Comparison of ENCODE assay signal across 9 mouse cellular contexts in genomic region chr8:4492851-4493685, GRCm38 (mm10). TPM values are rescaled to one million over a fixed set of nuclear protein-coding genes. Genes with fewer than 3 reads are reported as not detected.
A peak's percentile ranks its signal among the peaks of the same experiment; 100 is the strongest.
DNase-seq lines count a peak whose midpoint lies in the region; ATAC-seq and TF ChIP-seq lines count a peak whose summit lies in the region.
"Had no signal": no experiment of that assay in that cellular context is flagged by ENCODE, and none has a peak within 500 bp of the region (broad histone marks: within the 10 kb centered on the region; RNA-seq: fewer than 3 reads in every experiment).

TSS of gene Cers4 (plus strand) at chr8:4493026.

- DNase-seq in MEL (ENCODE audit: low read depth, low spot score), result peak; percentile 86
- DNase-seq in cerebellum, adult 18-20 months, result peak; percentile 84 to 93
- DNase-seq in layer of hippocampus, adult 9-10 months (ENCODE audit: low spot score), result peak; percentile 61
- DNase-seq in ovary, adult 18-20 months (ENCODE audit: low spot score), result peak; percentile 85
- DNase-seq in thymus, postnatal 0 days (ENCODE audit: low spot score), result peak; percentile 79

- H3K4me1 ChIP-seq in MEL (ENCODE audit: control insufficient read depth in 1 of 2, insufficient read depth in 2 of 2, low read length in 2 of 2), result peaks cover 0 to 13% of the 10 kb centered on the region in 2 experiments; a peak in 2 of 4 replicates
- peaks cover 27% of the 10 kb centered on the region for H3K4me1 ChIP-seq in lung, embryonic 15.5 days

- peak; percentile 92 for ATAC-seq in frontal cortex, adult (ENCODE audit: low TSS enrichment)
- peak; percentile 83 to 88 for ATAC-seq in hematopoietic stem cell, adult 5-6 weeks (replicated peaks in 1 of 2; ENCODE audit: insufficient read depth in 1 of 2, low FRiP score in 2 of 2, low TSS enrichment in 1 of 2, low read depth in 1 of 2, poor library complexity in 2 of 2, severe bottlenecking in 2 of 2)
- peak; percentile 97 for ATAC-seq in lung, embryonic 15.5 days (ENCODE audit: borderline replicate concordance, extremely low read depth, low FRiP score, low TSS enrichment)

- H3K27ac ChIP-seq in MEL (ENCODE audit: control insufficient read depth, low read depth, low read length), result peak within 1 kb of the TSS; percentile 35; the same call in 1 of the 2 replicates
- H3K27ac ChIP-seq in lung, embryonic 15.5 days, result peak within 1 kb of the TSS; percentile 88

- H3K4me3 ChIP-seq in MEL (ENCODE audit: control insufficient read depth in 1 of 2, insufficient read depth in 1 of 2, low read depth in 2 of 2, low read length in 2 of 2), result peak within 1 kb of the TSS; percentile 85 to 94
- peak within 1 kb of the TSS; percentile 61 for H3K4me3 ChIP-seq in lung, embryonic 15.5 days
- H3K4me3 ChIP-seq: myocyte had no signal

- H3K4me2 ChIP-seq in lung, embryonic 15.5 days, result peak within 1 kb of the TSS; percentile 77

- no peaks in the 10 kb centered on the region for H3K9me3 ChIP-seq in MEL (replicated peaks; ENCODE audit: insufficient read depth, low read length)
- no peaks in the 10 kb centered on the region for H3K9me3 ChIP-seq in lung, embryonic 15.5 days

- no peaks in the 10 kb centered on the region for H3K27me3 ChIP-seq in MEL (ENCODE audit: control insufficient read depth in 1 of 2, insufficient read depth in 2 of 2, low read length in 2 of 2)
- no peaks in the 10 kb centered on the region for H3K27me3 ChIP-seq in lung, embryonic 15.5 days

- no peak for TF ChIP-seq EP300 in MEL (IDR thresholded peaks at IDR 0.05; ENCODE audit: low read depth in 1 of 2, low read length in 2 of 2)

- TF ChIP-seq RAD21 in MEL (IDR thresholded peaks at IDR 0.05; ENCODE audit: low read depth, low read length), result no peak

- under 1% methylated on average over 39 of the region's 39 CpGs for WGBS in lung, embryonic 15.5 days

- H3K9ac ChIP-seq in MEL (ENCODE audit: control insufficient read depth, low read depth, low read length, poor library complexity, severe bottlenecking), result peak within 1 kb of the TSS; percentile 77
- peak within 1 kb of the TSS; percentile 54 for H3K9ac ChIP-seq in lung, embryonic 15.5 days

- H3K36me3 ChIP-seq in MEL (ENCODE audit: control insufficient read depth in 1 of 2, insufficient read depth in 2 of 2, low read length in 2 of 2), result peaks cover 0 to 9% of the 10 kb centered on the region in 2 experiments; a peak in 2 of 4 replicates
- H3K36me3 ChIP-seq in lung, embryonic 15.5 days, result no peaks in the 10 kb centered on the region

- no peak for TF ChIP-seq CTCF in MEL (IDR thresholded peaks at IDR 0.05 in 2 of 3, conservative IDR thresholded peaks at IDR 0.05 in 1 of 3; ENCODE audit: control insufficient read depth in 1 of 3, insufficient read depth in 1 of 3, low read depth in 2 of 3, low read length in 3 of 3, poor library complexity in 1 of 3, severe bottlenecking in 1 of 3)

- TF ChIP-seq POLR2A in MEL (IDR thresholded peaks at IDR 0.05; ENCODE audit: control insufficient read depth in 1 of 2, insufficient read depth in 1 of 2, low read depth in 1 of 2, low read length in 2 of 2, poor library complexity in 1 of 2), result peak; percentile 34 to 74; a peak in 2 of 4 replicates

- H3K79me2 ChIP-seq in MEL (ENCODE audit: control insufficient read depth, insufficient read depth, low read length, poor library complexity), result 0 out of 2 replicates have a peak, but pooled peaks cover 3% of the 10 kb centered on the region

TF ChIP-seq in MEL, 35 proteins besides CTCF, POLR2A, EP300 and RAD21:
- no peak; the same call in 1 of the 2 replicates for TF ChIP-seq SIN3A (IDR thresholded peaks at IDR 0.05; ENCODE audit: low read length)
- no peak for TF ChIP-seq MYC (IDR thresholded peaks at IDR 0.05; ENCODE audit: low read depth, low read length)
- TF ChIP-seq POLR2AphosphoS5 (IDR thresholded peaks at IDR 0.05; ENCODE audit: borderline replicate concordance, low read depth, low read length), result no peak
- no peak; the same call in 1 of the 2 replicates for TF ChIP-seq MAZ (IDR thresholded peaks at IDR 0.05; ENCODE audit: low read depth, low read length)
- TF ChIP-seq ZMIZ1 (IDR thresholded peaks at IDR 0.05; ENCODE audit: low read depth, low read length), result 0 out of 2 replicates have a peak, but pooled peaks have one; percentile 30
- TF ChIP-seq MEF2A (IDR thresholded peaks at IDR 0.05; ENCODE audit: extremely low read depth, insufficient replicate concordance, low read depth, low read length, poor library complexity, severe bottlenecking), result no peak
- no peak for TF ChIP-seq TAL1 (IDR thresholded peaks at IDR 0.05; ENCODE audit: low read length)
- TF ChIP-seq BHLHE40 (IDR thresholded peaks at IDR 0.05; ENCODE audit: borderline replicate concordance, low read depth, low read length), result no peak
- no peak for TF ChIP-seq ZKSCAN1 (IDR thresholded peaks at IDR 0.05; ENCODE audit: low read depth, low read length)
- peak; percentile 66 for TF ChIP-seq NELFE (IDR thresholded peaks at IDR 0.05; ENCODE audit: low read depth, low read length)
- TF ChIP-seq KAT2A (conservative IDR thresholded peaks at IDR 0.05; ENCODE audit: low read depth, low read length), result no peak
- no peak for TF ChIP-seq JUND (IDR thresholded peaks at IDR 0.05; ENCODE audit: low read depth, low read length)
- no peak for TF ChIP-seq POLR2AphosphoS2 (IDR thresholded peaks at IDR 0.05; ENCODE audit: low read length)
- no peak for TF ChIP-seq TBP (IDR thresholded peaks at IDR 0.05; ENCODE audit: low read depth, low read length)
- TF ChIP-seq MAX (IDR thresholded peaks at IDR 0.05; ENCODE audit: low read length), result no peak
- no peak for TF ChIP-seq MAFK (IDR thresholded peaks at IDR 0.05; ENCODE audit: borderline replicate concordance, low read depth, low read length)
- TF ChIP-seq ELF1 (IDR thresholded peaks at IDR 0.05; ENCODE audit: low read depth, low read length), result no peak
- TF ChIP-seq MYB (IDR thresholded peaks at IDR 0.05; ENCODE audit: low read depth, low read length), result no peak
- no peak for TF ChIP-seq NRF1 (IDR thresholded peaks at IDR 0.05; ENCODE audit: insufficient read depth, low read depth, low read length, poor library complexity, severe bottlenecking)
- no peak for TF ChIP-seq USF1 (IDR thresholded peaks at IDR 0.05; ENCODE audit: low read depth, low read length)
- 0 out of 2 replicates have a peak, but pooled peaks have one; percentile 8 for TF ChIP-seq ETS1 (IDR thresholded peaks at IDR 0.05; ENCODE audit: low read depth, low read length)
- peak; percentile 29; the same call in 1 of the 2 replicates for TF ChIP-seq HCFC1 (IDR thresholded peaks at IDR 0.05; ENCODE audit: low read depth, low read length)
- no peak for TF ChIP-seq GABPA (IDR thresholded peaks at IDR 0.05; ENCODE audit: low read depth, low read length)
- no peak for TF ChIP-seq UBTF (IDR thresholded peaks at IDR 0.05; ENCODE audit: borderline replicate concordance, insufficient read depth, low read depth, low read length)
- TF ChIP-seq E2F4 (IDR thresholded peaks at IDR 0.05; ENCODE audit: borderline replicate concordance, low read depth, low read length), result no peak
- TF ChIP-seq MXI1 (IDR thresholded peaks at IDR 0.05; ENCODE audit: low read depth, low read length), result peak; percentile 42; the same call in 1 of the 2 replicates
- peak; percentile 20; the same call in 1 of the 2 replicates for TF ChIP-seq GATA1 (IDR thresholded peaks at IDR 0.05; ENCODE audit: low read depth, low read length)
- no peak for TF ChIP-seq USF2 (IDR thresholded peaks at IDR 0.05; ENCODE audit: borderline replicate concordance in 1 of 2, insufficient read depth in 1 of 2, low read depth in 1 of 2, low read length in 2 of 2)
- TF ChIP-seq RCOR1 (IDR thresholded peaks at IDR 0.05; ENCODE audit: low read depth, low read length), result no peak
- TF ChIP-seq ZC3H11A (IDR thresholded peaks at IDR 0.05; ENCODE audit: low read depth, low read length), result no peak
- no peak for TF ChIP-seq TCF12 (IDR thresholded peaks at IDR 0.05; ENCODE audit: low read depth, low read length)
- no peak for TF ChIP-seq CHD2 (IDR thresholded peaks at IDR 0.05; ENCODE audit: low read length)

RNA-seq across cellular contexts. Expression of gene Cers4, which starts in this region (rescaled TPM):
- total RNA-seq in MEL (2012; rRNA removed), result 7.8 and 10.1 TPM in 2 replicates
- 1 to 10 TPM in 1 of 2 experiments, not detected in 1; 7.2 TPM for polyA plus RNA-seq in MEL (2012; ENCODE audit: insufficient read depth in 1 of 2, insufficient read length in 2 of 2, low read depth in 1 of 2, low replicate concordance in 2 of 2, missing spikeins in 1 of 2)
- 13.3 and 18.8 TPM in 2 replicates for total RNA-seq in hematopoietic stem cell, adult 5-6 weeks (2017)
- 25.6 and 31.3 TPM in 2 replicates for polyA plus RNA-seq in lung, embryonic 15.5 days (2015; fragmentation: Nextera tagmentation; extraction: Ambion mirVana)
- polyA plus RNA-seq in thymus, postnatal 0 days (2015; fragmentation: Nextera tagmentation; extraction: Ambion mirVana), result 7.1 and 7.4 TPM in 2 replicates

Comparison
In these comparisons a context has a peak if more than half of its experiments do, and no peak if none do; other contexts are left out.
1. Peak in every context shown above with its lines: DNase-seq, ATAC-seq, H3K4me3 ChIP-seq and H3K27ac ChIP-seq.